Mouse (Mus musculus) stomach, postnatal 0 days (tissue): ENCODE results near the gene Sync.

ENCODE experiments used
- CTCF ChIP-seq: IDR thresholded peaks from 2 replicates; pipeline ENCODE4 v1.5.1; 2016; ENCODE audit warnings: antibody characterized with exemption, low read depth, mild to moderate bottlenecking, moderate library complexity
- EP300 ChIP-seq: optimal IDR thresholded peaks from 2 replicates; pipeline ENCODE3; 2016; ENCODE audit warnings: antibody characterized with exemption

GRCm38 (mm10) chr4:129346481-129347154 is 59.2 kb downstream of the Sync start:
- TF ChIP-seq CTCF (no peak), EP300 (no peak)
